Mouse (Mus musculus) ES-CJ7 (cell line): ENCODE results near the gene Sgms1.

Experiments
- DNase-seq: peaks from one replicate; pipeline ENCODE4 v3.0.0; 2011; ENCODE audit warnings: low read depth, low spot score

The Sgms1 gene

DNA sequence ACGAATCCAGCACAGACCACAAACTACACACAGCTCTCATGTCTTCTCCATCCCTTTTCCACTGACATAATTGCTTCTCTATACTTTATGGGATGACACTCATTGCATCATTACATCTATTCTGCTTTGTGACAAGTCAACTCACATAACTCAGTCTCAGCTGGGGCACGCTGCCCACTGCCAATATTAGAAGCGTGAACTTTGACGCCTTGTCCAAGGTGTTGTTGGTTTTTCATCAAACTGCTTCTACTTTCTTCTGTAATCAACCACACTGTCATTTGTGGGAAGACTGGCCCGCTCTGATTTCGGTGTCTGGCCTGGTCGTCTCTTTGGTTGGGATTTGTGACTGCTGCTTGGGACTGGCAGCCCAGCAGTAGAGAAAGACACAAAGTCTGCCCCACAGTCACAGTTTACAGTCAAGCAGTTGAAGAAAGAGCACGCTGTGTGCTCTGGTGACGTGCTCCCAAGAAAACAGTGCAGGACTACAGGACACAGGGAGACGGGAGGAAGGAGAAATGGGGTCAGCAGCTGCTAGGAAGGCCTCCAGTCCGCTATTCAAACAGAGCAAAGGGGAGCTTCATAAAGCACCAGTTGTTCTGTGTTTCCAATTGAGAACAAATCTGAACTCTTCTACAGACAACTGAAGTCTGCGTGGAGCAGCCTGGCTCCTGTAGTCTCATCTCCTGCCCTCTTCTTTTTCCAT is 120.2 kb downstream of the Sgms1 start:
- no peak for DNase-seq

DNA sequence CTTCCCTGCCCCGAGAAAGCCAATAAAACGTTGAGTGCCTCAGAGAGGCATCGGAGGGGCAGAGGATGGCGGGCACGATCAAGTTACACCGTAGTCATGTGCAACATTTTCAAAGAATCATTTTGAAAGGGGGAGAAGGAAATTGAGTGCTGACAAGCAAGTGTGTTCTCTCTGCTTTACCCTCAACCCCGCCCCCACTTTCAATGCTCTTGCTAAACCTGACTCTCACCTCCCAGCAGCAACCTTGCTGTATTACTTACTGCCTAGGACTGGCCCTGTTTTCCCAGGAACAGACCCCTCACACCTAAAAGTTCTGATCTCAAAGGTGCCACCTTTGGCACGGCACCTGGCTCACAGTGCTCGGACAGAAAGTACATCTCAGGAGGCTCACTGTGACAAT is 121.0 kb downstream of the Sgms1 start:
- no peak for DNase-seq

GRCm38 (mm10) chr19:32266385-32267252 is 122.9 kb downstream of the Sgms1 start:
- DNase-seq: no peak

GRCm38 (mm10) chr19:32263753-32264152 is 125.8 kb downstream of the Sgms1 start:
- peak; percentile 38 for DNase-seq

GRCm38 (mm10) chr19:32262805-32263572 is 126.5 kb downstream of the Sgms1 start:
- DNase-seq: no peak

- peak; percentile 42 for DNase-seq
Observed at GRCm38 (mm10) chr19:32260869-32261688, 128.4 kb downstream of the Sgms1 start.

GRCm38 (mm10) chr19:32259830-32260229 is 129.7 kb downstream of the Sgms1 start:
- peak; percentile 55 for DNase-seq

GRCm38 (mm10) chr19:32259048-32259447 is 130.5 kb downstream of the Sgms1 start:
- DNase-seq: no peak

DNA sequence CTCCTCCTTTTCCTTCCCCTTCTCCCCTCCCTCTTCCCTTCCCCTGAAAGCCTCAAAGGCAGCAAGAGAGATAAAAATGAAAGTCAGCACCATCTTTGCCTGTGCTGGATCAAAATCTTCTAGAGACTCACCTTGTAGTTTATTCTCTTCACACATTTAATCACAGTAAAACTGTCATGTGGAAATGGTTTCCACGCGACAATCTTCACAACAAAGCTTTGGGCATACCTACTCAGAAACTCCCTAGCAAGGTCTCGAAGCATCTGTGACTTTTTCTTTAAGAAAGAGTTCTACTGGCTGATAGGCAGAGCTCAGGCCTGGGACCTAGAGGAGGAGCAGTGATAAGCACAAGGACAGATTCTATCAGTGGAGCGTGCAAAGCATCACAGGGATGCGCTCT is 131.4 kb downstream of the Sgms1 start:
- no peak for DNase-seq

- no peak for DNase-seq
Observed at GRCm38 (mm10) chr19:32257616-32258015, 131.9 kb downstream of the Sgms1 start.

DNA sequence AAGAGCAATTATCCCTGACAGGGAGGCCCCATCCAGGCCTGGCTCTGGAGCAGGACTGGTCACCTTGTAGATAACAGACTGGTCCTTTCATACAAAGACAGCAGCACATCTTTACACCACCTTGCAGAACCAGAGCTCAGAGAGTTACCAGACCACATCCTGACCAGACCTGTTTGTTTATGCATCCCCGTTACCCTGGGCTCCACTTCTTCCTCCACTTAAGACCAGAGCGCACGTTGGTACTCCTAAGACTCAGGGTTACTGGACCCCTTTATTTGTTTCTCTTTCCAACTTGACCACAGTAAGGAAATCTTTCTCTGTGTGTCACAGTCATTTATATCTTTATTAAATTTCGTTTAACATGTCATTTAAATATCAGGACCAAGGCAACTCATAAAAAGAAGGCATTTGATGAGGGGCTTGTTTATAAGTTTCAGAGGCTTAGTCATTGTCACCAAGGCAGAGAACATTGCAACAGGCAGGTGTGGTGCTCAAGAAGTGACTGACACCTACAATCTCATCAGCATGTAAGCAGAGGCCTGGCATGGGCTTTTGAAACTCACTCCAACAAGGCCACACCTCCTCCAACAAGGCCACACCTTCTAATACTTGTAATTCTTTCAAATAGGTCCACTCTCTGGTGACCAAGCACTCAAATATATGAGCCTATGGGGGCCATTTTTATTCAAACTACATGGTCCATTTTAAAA is 132.7 kb downstream of the Sgms1 start:
- no peak for DNase-seq

GRCm38 (mm10) chr19:32255429-32256185 is 133.9 kb downstream of the Sgms1 start:
- peak; percentile 90 for DNase-seq

- peak; percentile 70 for DNase-seq
Observed at GRCm38 (mm10) chr19:32254739-32255344, 134.7 kb downstream of the Sgms1 start.

DNA sequence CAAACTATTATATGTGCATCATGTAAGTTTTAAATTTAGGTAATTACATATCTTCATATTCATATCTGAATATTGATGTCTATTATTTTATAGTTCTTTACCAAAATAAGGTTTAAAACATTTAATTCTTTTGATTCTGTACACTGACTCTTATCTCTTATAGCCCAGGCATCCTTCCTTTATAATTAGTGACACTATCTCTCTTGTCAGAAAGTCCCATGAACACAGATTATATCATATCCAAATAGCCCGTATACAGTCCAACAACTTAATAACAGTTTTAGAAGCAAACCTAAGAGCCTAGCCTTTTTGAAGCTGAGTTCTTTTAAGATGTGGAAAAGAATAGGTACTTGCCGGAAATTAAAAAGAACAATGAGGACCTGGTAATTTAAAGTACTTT is 135.3 kb downstream of the Sgms1 start:
- DNase-seq: no peak

- no peak for DNase-seq
Observed at GRCm38 (mm10) chr19:32252987-32253386, 136.5 kb downstream of the Sgms1 start.

- peak; percentile 43 for DNase-seq
Observed at GRCm38 (mm10) chr19:32252451-32252850, 137.1 kb downstream of the Sgms1 start.

GRCm38 (mm10) chr19:32249181-32250130 is 140.1 kb downstream of the Sgms1 start:
- no peak for DNase-seq

- no peak for DNase-seq
Observed at GRCm38 (mm10) chr19:32244881-32245280, 144.6 kb downstream of the Sgms1 start.
